Mouse (Mus musculus): ENCODE results near the gene Olfr1055. TPM values are rescaled to one million over a fixed set of nuclear protein-coding genes. Genes with fewer than 3 reads are reported as not detected.

Gene Olfr1055
- not detected in 4 replicates for total RNA-seq (2023)

DNA sequence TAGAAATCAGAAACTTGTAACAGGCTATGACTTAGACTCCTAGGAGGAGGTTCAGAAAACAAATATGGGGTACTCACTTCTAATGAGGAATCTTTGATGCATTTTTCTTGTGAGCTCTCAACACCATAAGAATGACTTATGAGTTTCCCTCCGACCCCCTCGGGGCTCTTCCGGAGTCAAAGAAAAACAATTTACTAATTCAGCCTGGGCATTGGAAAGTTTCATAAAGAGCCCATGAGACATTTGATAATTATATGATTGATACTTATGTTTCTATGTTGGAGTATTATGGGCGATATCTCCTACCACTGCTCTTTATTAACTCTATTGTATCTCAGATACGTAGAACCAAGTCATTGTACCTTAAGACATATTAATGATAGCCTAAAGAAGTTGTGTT is at the start of gene Olfr1055:
Gene Olfr1055 (minus strand): TSS at position 101 of the 400 bp plus-strand sequence.

DNA sequence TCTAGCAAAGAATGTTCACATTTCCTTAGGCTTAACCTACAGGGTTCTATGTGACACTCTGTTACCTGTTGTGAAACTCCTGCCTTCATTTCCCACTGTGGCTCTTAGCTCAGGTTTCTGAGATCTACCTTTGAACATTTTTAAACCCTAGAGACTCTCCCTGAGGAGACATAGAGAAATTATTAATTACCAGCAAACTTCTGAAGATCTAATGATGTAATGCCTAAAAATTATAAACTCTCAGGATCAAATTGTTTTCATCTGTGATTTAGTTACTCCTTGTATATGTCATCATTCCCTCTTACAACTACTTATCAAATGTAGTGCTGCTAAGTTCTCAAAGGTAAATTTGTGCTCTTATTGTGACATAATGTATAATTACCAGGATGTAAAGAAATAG is 38.4 kb upstream of the Olfr1055 start, which contains the start of gene Olfr1058:
Gene Olfr1058 (minus strand): TSS at position 101 of the 400 bp plus-strand sequence.

DNA sequence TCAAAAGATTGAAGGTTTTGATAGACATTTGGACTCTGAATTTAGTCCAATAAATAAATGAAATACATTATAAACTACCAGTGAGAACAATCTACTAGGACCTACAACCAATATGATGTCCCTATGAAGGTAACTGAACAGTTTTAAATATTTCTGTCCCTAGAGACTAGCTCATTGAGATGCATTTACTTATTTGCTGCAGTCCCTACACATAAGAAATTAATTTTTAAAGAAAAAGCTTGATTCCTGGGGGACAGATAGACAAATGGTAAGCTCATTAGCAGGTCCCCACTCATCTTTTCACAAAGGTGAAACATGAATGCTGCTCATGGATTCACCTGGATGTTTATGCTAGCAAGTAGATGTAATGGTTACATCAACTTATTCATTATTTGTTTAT is 28.2 kb upstream of the Olfr1055 start, which contains the start of gene Olfr1057:
Gene Olfr1057 (minus strand): TSS at position 101 of the 400 bp plus-strand sequence.

DNA sequence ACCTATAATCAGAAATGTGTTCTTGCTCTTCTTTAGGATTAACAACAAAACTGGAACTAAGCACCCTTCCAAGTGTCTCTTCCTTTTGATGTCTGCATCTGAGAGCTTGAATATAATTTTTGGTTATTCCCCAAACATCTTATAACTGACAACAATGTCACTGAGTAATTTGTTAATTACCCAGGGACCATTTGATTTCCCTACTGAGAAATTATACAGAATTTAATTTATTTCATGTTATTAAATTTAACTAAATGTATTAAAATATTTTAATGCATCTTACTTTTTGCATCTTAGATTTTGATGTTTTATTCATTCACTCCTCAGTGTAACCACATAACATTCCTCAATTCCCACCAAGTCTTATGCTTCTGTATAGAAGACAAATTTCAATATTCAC is 12.3 kb upstream of the Olfr1055 start, which contains the start of gene Olfr1056:
Gene Olfr1056 (minus strand): TSS at position 101 of the 400 bp plus-strand sequence.

DNA sequence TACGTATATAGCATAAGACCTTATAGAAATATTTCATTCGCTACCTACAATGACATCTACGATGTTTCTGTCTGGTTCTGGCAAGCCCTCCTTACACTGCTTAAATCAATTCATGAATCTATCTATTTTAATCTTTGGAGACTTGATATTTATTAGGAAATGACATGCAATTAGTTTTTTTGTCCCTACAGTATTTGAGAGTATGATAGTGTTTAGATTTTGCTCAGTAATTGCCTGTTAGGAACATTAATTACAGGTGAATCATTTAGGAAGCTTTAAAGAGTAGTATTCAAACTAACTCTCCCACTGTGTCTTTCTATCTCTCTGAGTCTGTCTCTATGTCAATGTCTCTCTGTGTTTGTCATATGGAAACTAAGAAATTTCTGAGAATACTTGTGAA is 14.8 kb downstream of the Olfr1055 start, which contains the start of gene Olfr1054:
Gene Olfr1054 (minus strand): TSS at position 101 of the 400 bp plus-strand sequence.

DNA sequence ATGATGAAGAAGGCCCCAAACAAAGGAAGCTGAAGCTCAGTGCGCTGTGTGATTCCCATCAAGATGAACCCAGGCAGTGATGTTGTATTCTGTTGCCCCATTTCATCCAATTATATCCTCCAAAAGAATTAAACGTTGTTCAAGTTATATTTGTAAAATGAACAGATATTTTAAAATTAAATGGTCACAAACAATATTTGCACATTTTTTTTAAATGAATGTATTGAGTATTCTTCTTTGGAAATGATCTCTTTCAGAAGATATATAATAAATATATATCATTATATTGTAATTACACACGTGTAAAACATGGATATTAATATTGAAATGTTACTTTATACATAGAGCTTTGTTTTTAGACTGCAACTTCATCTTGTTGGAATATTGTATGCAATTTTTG is 34.9 kb downstream of the Olfr1055 start, which contains the start of gene Olfr1053:
Gene Olfr1053 (minus strand): TSS at position 101 of the 400 bp plus-strand sequence.

Other genes with a start within 250 kb of the Olfr1055 start
- gene Olfr1039, start 214.4 kb downstream of the Olfr1055 start, total RNA-seq (2023) = not detected in 4 replicates
- gene Olfr1040, start 203.6 kb downstream of the Olfr1055 start, total RNA-seq (2023) = not detected in 4 replicates
- not detected in 4 replicates for gene Olfr1042, start 188.4 kb downstream of the Olfr1055 start, total RNA-seq (2023)
- not detected in 4 replicates for gene Olfr1043, start 182.8 kb downstream of the Olfr1055 start, total RNA-seq (2023)
- gene Olfr1044, start 172.5 kb downstream of the Olfr1055 start, total RNA-seq (2023) = not detected in 4 replicates
- not detected in 4 replicates for gene Olfr52, start 164.6 kb downstream of the Olfr1055 start, total RNA-seq (2023)
- not detected in 4 replicates for gene Olfr1045, start 147.3 kb downstream of the Olfr1055 start, total RNA-seq (2023)
- not detected in 4 replicates for gene Olfr1046, start 131.0 kb downstream of the Olfr1055 start, total RNA-seq (2023)
- gene Olfr1047, start 118.9 kb downstream of the Olfr1055 start, total RNA-seq (2023) = not detected in 4 replicates
- not detected in 4 replicates for gene Olfr1048, start 110.0 kb downstream of the Olfr1055 start, total RNA-seq (2023)
- gene Olfr1049, start 92.0 kb downstream of the Olfr1055 start, total RNA-seq (2023) = not detected in 4 replicates
- not detected in 4 replicates for gene Olfr1051, start 71.2 kb downstream of the Olfr1055 start, total RNA-seq (2023)
- gene Olfr1052, start 57.8 kb downstream of the Olfr1055 start, total RNA-seq (2023) = not detected in 4 replicates
- gene Olfr1053, start 35.0 kb downstream of the Olfr1055 start, total RNA-seq (2023) = not detected in 4 replicates
- not detected in 4 replicates for gene Olfr1054, start 14.9 kb downstream of the Olfr1055 start, total RNA-seq (2023)
- not detected in 4 replicates for gene Olfr1056, start 12.2 kb upstream of the Olfr1055 start, total RNA-seq (2023)
- gene Olfr1057, start 28.1 kb upstream of the Olfr1055 start, total RNA-seq (2023) = not detected in 4 replicates
- gene Olfr1058, start 38.3 kb upstream of the Olfr1055 start, total RNA-seq (2023) = not detected in 4 replicates
- gene Olfr1061, start 63.8 kb upstream of the Olfr1055 start, total RNA-seq (2023) = not detected in 4 replicates
- not detected in 4 replicates for gene Olfr1062, start 76.5 kb upstream of the Olfr1055 start, total RNA-seq (2023)
- gene Olfr1065, start 100.3 kb upstream of the Olfr1055 start, total RNA-seq (2023) = not detected in 4 replicates
- gene Olfr1066, start 106.0 kb upstream of the Olfr1055 start, total RNA-seq (2023) = not detected in 4 replicates
- gene Olfr228, start 137.1 kb upstream of the Olfr1055 start, total RNA-seq (2023) = not detected in 4 replicates
- not detected in 4 replicates for gene Olfr1076, start 158.2 kb upstream of the Olfr1055 start, total RNA-seq (2023)
- not detected in 4 replicates for gene Olfr1079, start 192.2 kb upstream of the Olfr1055 start, total RNA-seq (2023)
- not detected in 4 replicates for gene Olfr1080, start 208.0 kb upstream of the Olfr1055 start, total RNA-seq (2023)
- gene Olfr1082, start 248.7 kb upstream of the Olfr1055 start, total RNA-seq (2023) = not detected in 4 replicates